Mouse (Mus musculus) spleen, adult 2 months (tissue): Measurements from ENCODE around the gene Itga9.

Source experiments
- CTCF ChIP-seq: fragments of 200-500 bp; IDR thresholded peaks from 2 replicates; pipeline ENCODE4 v1.5.1; 2011; ENCODE audit warnings: mild to moderate bottlenecking, inconsistent platforms; ENCODE audit not compliant: insufficient read depth, insufficient read length, insufficient replicate concordance; ENCODE audit errors: extremely low read depth
- POLR2A ChIP-seq: fragments of 200-500 bp; IDR thresholded peaks from 2 replicates; pipeline ENCODE4 v1.6.1; 2011; ENCODE audit warnings: low read depth, low read length, inconsistent platforms

- TF ChIP-seq POLR2A (no peak), CTCF (no peak)
Observed at GRCm38 (mm10) chr9:118632758-118633143, 26.3 kb downstream of the Itga9 start.
